In genomic region chr17:53879006-53879675, GRCm38 (mm10) we compare ENCODE assay signal across 17 mouse cellular contexts. TPM values are rescaled to one million over a fixed set of nuclear protein-coding genes. Genes with fewer than 3 reads are reported as not detected.
DNase-seq lines count a peak whose midpoint lies in the region; TF ChIP-seq lines count a peak whose summit lies in the region.
"Not testable (repeated sequence)": the region's sequence is repeated elsewhere in the genome, so short reads cannot be mapped to it uniquely, and the experiment has no call there.
"Had no signal": no experiment of that assay in that cellular context is flagged by ENCODE, and none has a peak within 500 bp of the region (broad histone marks: within the 10 kb centered on the region; RNA-seq: fewer than 3 reads in every experiment).

No protein-coding gene starts in this region.

- not testable (repeated sequence) for TF ChIP-seq POLR2A in kidney, adult 2 months (IDR thresholded peaks at IDR 0.05; ENCODE audit: low read depth, low read length)

- DNase-seq in ES-CJ7 (ENCODE audit: low read depth, low spot score), result peak; percentile 21
- peak; percentile 73 for DNase-seq in R1 (ENCODE audit: low read depth, low spot score)
- peak; percentile 73 for DNase-seq in kidney, adult 2 months
- peak; percentile 75 for DNase-seq in kidney, adult 9 months
- DNase-seq in kidney, postnatal 25 days, result peak; percentile 35 to 40

- H3K4me1 ChIP-seq in kidney, adult 2 months (ENCODE audit: control insufficient read depth, insufficient read depth, low read length), result not testable (repeated sequence)

- not testable (repeated sequence) for H3K36me3 ChIP-seq in kidney, adult 2 months (ENCODE audit: control insufficient read depth, insufficient read depth, low read length)

- H3K4me3 ChIP-seq in kidney, adult 2 months (ENCODE audit: insufficient read depth, low read depth, low read length), result not testable (repeated sequence)

- WGBS in kidney, adult 2 months, result 62% methylated on average over 7 of the region's 7 CpGs

- H3K27me3 ChIP-seq in kidney, adult 2 months (replicated peaks; ENCODE audit: control insufficient read depth, insufficient read depth, low read length), result not testable (repeated sequence)

- TF ChIP-seq CTCF in kidney, adult 2 months (conservative IDR thresholded peaks at IDR 0.05; ENCODE audit: insufficient read depth, insufficient read length, low read depth, low read length), result not testable (repeated sequence)

- H3K27ac ChIP-seq in kidney, adult 2 months (ENCODE audit: insufficient read depth, low read depth, low read length), result not testable (repeated sequence)

RNA-seq across cellular contexts. Expression of gene Sult1c2, which starts 33.0 kb away (rescaled TPM):
- polyA plus RNA-seq in kidney, adult 2 months (2012; rRNA removed), result 77.9 and 94.0 TPM in 2 replicates
- polyA plus RNA-seq: adrenal gland, adult 2 months; brain, embryonic 14.5 days; CD4-positive, CD25-positive, alpha-beta regulatory T cell, adult 4 months; embryonic facial prominence, embryonic 11.5 days; embryonic facial prominence, embryonic 13.5 days; embryonic facial prominence, embryonic 15.5 days; erythroblast, embryonic 14.5 days; forebrain, embryonic 10.5 days; forebrain, embryonic 12.5 days; forebrain, embryonic 14.5 days; forebrain, embryonic 16.5 days; G1E had no signal

Comparison
In these comparisons a context has a peak if more than half of its experiments do, and no peak if none do; other contexts are left out.
1. DNase-seq: peak in every context shown above with its lines; median percentile 75 in kidney, adult 9 months; 73 in R1; 73 in kidney, adult 2 months; 38 in kidney, postnatal 25 days; 21 in ES-CJ7.